Mouse (Mus musculus) C2C12 (cell line): ENCODE measurements around the gene Ccdc82. TPM values are rescaled to one million over a fixed set of nuclear protein-coding genes. Genes with fewer than 3 reads are reported as not detected.

Source experiments
- H3K27me3 ChIP-seq: one replicate; pipeline ENCODE4 v1.6.1; 2011; ENCODE audit not compliant: control insufficient read depth, insufficient read depth, insufficient read length
- H3K36me3 ChIP-seq: one replicate; pipeline ENCODE4 v1.6.1; 2011; ENCODE audit not compliant: control insufficient read depth, insufficient read depth
- H3K4me3 ChIP-seq: one replicate; pipeline ENCODE4 v1.5.1; 2011; ENCODE audit warnings: mild to moderate bottlenecking, control low read depth; ENCODE audit not compliant: poor library complexity, insufficient read depth, severe bottlenecking
- H3K79me2 ChIP-seq: one replicate; pipeline ENCODE4 v1.6.1; 2011; ENCODE audit not compliant: control insufficient read depth, insufficient read depth
- H3K79me3 ChIP-seq: one replicate; pipeline ENCODE4 v1.6.1; 2011; ENCODE audit warnings: low read depth, control low read depth
- H3ac ChIP-seq: one replicate; pipeline ENCODE3; 2011; ENCODE audit warnings: low read depth; ENCODE audit not compliant: control insufficient read depth, insufficient read length
- CEBPB ChIP-seq: IDR thresholded peaks from one replicate; pipeline ENCODE4 v1.6.1; 2011; ENCODE audit warnings: low read depth, mild to moderate bottlenecking, control low read depth, moderate library complexity
- CTCF ChIP-seq: IDR thresholded peaks from one replicate; pipeline ENCODE4 v1.5.1; 2011; ENCODE audit not compliant: control insufficient read depth, insufficient read depth, insufficient read length
- FOSL1 ChIP-seq: IDR thresholded peaks from one replicate; pipeline ENCODE4 v1.8.0; 2011; ENCODE audit warnings: mild to moderate bottlenecking, low read length; ENCODE audit not compliant: poor library complexity, insufficient read depth, severe bottlenecking
- MAX ChIP-seq: IDR thresholded peaks from one replicate; pipeline ENCODE4 v1.6.1; 2011; ENCODE audit warnings: mild to moderate bottlenecking, control low read depth
- MYOD1 ChIP-seq: IDR thresholded peaks from one replicate; pipeline ENCODE4 v1.6.1; 2011; ENCODE audit warnings: low read depth; ENCODE audit not compliant: control insufficient read depth, insufficient read length
- MYOG ChIP-seq: IDR thresholded peaks from one replicate; pipeline ENCODE4 v1.6.1; 2011; ENCODE audit not compliant: control insufficient read depth, insufficient read length; ENCODE audit errors: extremely low read depth
- USF1 ChIP-seq: IDR thresholded peaks from one replicate; pipeline ENCODE4 v1.6.1; 2011; ENCODE audit warnings: low read depth, mild to moderate bottlenecking, control low read depth, moderate library complexity
- polyA plus RNA-seq: library from polyadenylated mRNA; unstranded; fragments of >200 nt; fragmentation: generic; extraction: Trizol; gene quantifications from one replicate; pipeline ENCODE4 v1.2.1, GENCODE M21; 2012; ENCODE audit warnings: missing spikeins

Ccdc82 gene
- polyA plus RNA-seq, 1 experiment: 1.8 TPM

DNA sequence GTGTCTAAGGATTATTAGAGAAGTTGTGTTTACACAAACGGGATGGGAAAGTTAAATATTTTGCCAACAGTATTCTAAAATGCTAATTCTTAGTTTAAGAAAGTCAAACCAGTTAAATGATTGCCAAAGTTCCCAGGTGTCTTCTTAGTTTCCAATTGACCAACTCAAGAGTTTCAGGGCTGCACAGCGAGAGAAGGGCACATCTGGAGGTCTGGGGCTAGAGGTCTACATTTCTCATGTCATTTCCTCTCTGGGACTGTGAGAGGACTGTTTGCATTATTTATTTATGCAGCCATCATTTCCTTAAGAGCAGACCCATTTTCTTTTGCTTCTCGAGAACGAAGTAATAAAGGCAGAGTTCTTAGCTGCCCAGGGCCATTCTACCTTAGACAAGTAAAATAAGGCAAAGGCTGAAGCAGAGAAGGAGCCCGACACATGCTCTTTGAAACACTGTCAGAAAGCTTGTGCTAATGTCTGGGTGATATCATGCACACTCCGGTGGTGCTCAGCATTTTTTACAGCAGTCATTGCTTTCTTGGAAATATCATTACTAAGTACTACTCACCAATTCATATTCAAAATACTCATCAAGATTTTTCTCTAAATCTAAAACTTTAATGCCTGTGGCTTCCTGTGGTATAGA, 55.5 kb downstream of the Ccdc82 start:
- no peak overlapping the region for H3K4me3 ChIP-seq
- H3K79me2 ChIP-seq: peaks cover 3% of the 10 kb centered on the region
- H3K79me3 ChIP-seq: peaks cover 2% of the 10 kb centered on the region
- TF ChIP-seq MYOG (no peak), CEBPB (no peak), USF1 (no peak), MYOD1 (no peak)
- no peak overlapping the region for H3ac ChIP-seq
- H3K36me3 ChIP-seq: no peaks in the 10 kb centered on the region
- no peaks in the 10 kb centered on the region for H3K27me3 ChIP-seq

DNA sequence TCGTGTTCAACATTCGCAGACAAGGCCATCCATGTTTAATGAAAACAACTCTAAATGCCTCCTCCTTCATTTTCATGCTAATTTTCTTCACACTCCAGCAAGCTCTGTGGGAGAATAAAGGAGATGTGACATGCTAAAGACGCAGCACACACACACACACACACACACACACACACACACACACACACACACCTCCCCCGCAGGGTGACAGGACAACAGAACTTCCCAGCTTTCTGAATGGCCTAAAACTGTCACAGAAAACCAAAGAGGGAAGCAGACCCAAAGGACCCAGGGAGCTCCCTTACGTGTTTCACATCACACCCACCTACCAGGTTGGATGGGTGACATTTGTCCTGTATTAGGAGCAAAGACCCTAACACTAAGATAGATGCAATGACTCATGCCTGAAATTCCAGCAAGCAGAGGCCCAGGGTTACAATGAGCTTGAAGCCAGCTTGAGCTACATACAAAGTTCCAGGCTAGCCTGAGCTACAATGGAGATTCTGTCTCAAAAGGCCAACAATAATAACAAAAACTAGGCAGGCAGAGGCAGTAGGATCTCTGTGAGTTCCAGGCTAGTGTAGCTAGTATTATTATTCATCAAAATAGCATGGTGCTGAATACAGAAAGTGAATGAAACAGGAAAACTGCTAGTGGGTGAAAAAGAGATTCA, 56.5 kb downstream of the Ccdc82 start:
- Histone ChIP-seq H3K79me3 (peaks cover 2% of the 10 kb centered on the region), H3K27me3 (no peaks in the 10 kb centered on the region), H3K36me3 (no peaks in the 10 kb centered on the region), H3K4me3 (no peak overlapping the region), H3K79me2 (no peaks in the 10 kb centered on the region), H3ac (no peak overlapping the region)
- TF ChIP-seq MYOG: no peak
- no peak for TF ChIP-seq CEBPB
- TF ChIP-seq USF1: no peak
- TF ChIP-seq MYOD1: no peak
- TF ChIP-seq FOSL1: no peak
- no peak for TF ChIP-seq CTCF

DNA sequence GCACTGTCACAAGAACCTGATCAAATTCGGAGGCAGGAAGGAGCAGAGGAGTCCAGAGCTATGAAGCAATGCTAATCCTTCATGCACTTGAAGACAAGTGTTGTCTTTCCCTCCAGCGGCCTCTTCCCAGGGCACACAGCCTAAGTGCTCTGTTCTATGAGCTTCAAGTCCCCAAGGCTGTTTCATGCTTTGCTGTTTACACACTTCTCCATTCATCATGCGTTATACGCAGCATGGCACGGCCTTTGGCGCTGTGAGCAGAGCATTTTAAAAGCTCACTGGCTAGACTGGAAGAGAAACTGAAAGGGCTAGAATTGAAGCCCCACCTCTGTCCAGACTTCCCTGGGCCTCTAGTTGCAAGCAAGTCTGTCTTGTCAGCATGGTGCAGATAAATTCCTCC, 57.2 kb downstream of the Ccdc82 start:
- H3K27me3 ChIP-seq: no peaks in the 10 kb centered on the region
- H3K79me3 ChIP-seq: no peaks in the 10 kb centered on the region
- no peaks in the 10 kb centered on the region for H3K36me3 ChIP-seq
- H3K4me3 ChIP-seq: no peak overlapping the region
- H3ac ChIP-seq: no peak overlapping the region
- H3K79me2 ChIP-seq: no peaks in the 10 kb centered on the region
- TF ChIP-seq FOSL1 (no peak), CEBPB (no peak), MAX (no peak), CTCF (no peak), MYOD1 (no peak), USF1 (no peak), MYOG (no peak)

DNA sequence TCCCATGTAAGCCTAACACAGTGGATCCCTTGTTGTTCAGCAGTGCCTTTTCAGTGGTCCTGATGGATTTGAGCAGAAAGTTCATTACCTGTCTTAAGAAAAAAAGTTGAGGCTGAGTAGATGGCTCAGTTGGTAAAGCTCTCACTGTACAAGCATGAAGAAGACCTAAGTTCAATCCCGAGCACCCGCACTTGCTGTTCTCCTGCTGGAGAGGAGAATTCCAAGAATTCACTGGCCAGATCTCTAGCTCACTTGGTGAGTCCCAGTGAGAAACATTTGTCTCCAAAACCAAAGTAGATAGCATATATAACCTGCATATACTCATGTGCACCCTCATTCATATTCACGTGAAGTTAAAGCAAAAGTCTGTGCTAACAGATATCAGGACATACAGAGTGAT, 59.7 kb downstream of the Ccdc82 start:
- Histone ChIP-seq H3ac (no peak overlapping the region), H3K36me3 (no peaks in the 10 kb centered on the region), H3K79me3 (no peaks in the 10 kb centered on the region), H3K27me3 (no peaks in the 10 kb centered on the region), H3K79me2 (no peaks in the 10 kb centered on the region), H3K4me3 (no peak overlapping the region)
- TF ChIP-seq MYOD1 (no peak), MAX (no peak)

DNA sequence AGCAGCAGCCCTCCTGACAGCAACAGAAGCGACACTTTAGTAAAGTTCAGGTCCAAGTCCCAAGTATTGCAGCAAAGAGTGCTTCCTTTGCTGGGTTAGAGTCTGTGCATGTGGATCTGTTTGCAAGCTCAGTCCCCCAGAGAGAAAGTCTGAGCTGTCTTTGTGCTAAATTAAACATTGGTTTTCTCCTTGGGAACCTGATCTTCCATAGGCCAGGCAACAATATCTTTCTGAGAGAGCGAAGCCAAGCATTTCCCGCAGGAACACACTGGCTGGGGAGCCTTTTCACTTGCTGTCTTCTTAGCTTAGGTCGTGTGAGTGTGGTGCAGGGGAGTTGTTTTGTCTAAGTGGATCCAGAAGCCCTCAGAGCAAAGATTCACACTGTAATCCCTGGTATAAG, 60.5 kb downstream of the Ccdc82 start:
- no peak overlapping the region for H3K4me3 ChIP-seq
- no peaks in the 10 kb centered on the region for H3K27me3 ChIP-seq
- TF ChIP-seq CTCF (no peak), MYOD1 (no peak), CEBPB (no peak), MYOG (no peak), USF1 (no peak), MAX (no peak), FOSL1 (no peak)
- no peaks in the 10 kb centered on the region for H3K79me3 ChIP-seq
- no peaks in the 10 kb centered on the region for H3K36me3 ChIP-seq
- H3K79me2 ChIP-seq: no peaks in the 10 kb centered on the region
- H3ac ChIP-seq: no peak overlapping the region

DNA sequence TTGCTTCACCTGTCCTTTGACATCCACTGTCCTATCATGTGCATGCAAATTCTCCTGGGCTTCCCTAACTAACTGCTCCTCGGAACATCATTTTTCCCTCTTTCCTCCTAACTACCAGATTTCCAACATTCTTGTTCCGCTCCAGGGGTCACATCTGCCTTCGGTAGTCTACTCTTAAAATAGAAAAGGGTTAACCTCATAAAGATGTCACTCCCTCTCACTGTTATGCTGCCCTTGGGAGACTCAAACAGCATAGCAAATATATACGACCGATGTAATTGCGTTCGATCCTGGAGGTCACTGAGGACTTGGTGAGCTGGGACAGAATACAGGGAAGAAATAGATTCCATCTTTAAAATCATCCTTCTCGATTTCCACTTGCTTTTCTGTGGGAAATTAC, 62.0 kb downstream of the Ccdc82 start:
- no peaks in the 10 kb centered on the region for H3K79me2 ChIP-seq
- TF ChIP-seq CTCF: no peak
- TF ChIP-seq FOSL1: no peak
- no peak for TF ChIP-seq MYOG
- TF ChIP-seq MAX: no peak
- TF ChIP-seq USF1: no peak
- TF ChIP-seq MYOD1: no peak
- TF ChIP-seq CEBPB: no peak
- no peaks in the 10 kb centered on the region for H3K27me3 ChIP-seq
- no peak overlapping the region for H3ac ChIP-seq
- no peak overlapping the region for H3K4me3 ChIP-seq
- H3K36me3 ChIP-seq: no peaks in the 10 kb centered on the region
- no peaks in the 10 kb centered on the region for H3K79me3 ChIP-seq
